Mouse (Mus musculus): Measurements from ENCODE around the gene Sipa1l2.

GRCm38 (mm10) chr8:125513242-125513866 is 56.3 kb downstream of the Sipa1l2 start:
- TF ChIP-seq CTCF (conservative IDR thresholded peaks at IDR 0.05; ENCODE audit: low read length) (no peak), POU5F1 (IDR thresholded peaks at IDR 0.05; ENCODE audit: borderline replicate concordance, low read length) (no peak)
